Mouse (Mus musculus) hindbrain, embryonic 15.5 days (tissue): ENCODE results near the gene Psmd4. TPM values are rescaled to one million over a fixed set of nuclear protein-coding genes. Genes with fewer than 3 reads are reported as not detected.

Experiments
- ATAC-seq: fragments of 200-750 bp; cut with Nextera tagmentation; 2 replicates; pipeline ENCODE4 v1.8.0; 2017; ENCODE audit warnings: low read depth, moderate number of reproducible peaks, moderate TSS enrichment; ENCODE audit not compliant: low FRiP score
- H3K27ac ChIP-seq: fragments of 300-500 bp; sonication (generic); replicated peaks from 2 replicates; pipeline ENCODE4 v1.5.1; 2015; ENCODE audit warnings: mild to moderate bottlenecking, inconsistent platforms
- H3K27me3 ChIP-seq: fragments of 300-500 bp; sonication (generic); 2 replicates; pipeline ENCODE4 v1.6.1; 2015; ENCODE audit warnings: control low read depth, inconsistent platforms
- H3K36me3 ChIP-seq: fragments of 300-500 bp; sonication (generic); 2 replicates; pipeline ENCODE4 v1.6.1; 2015; ENCODE audit warnings: control low read depth, inconsistent platforms
- H3K4me1 ChIP-seq: fragments of 300-500 bp; sonication (generic); replicated peaks from 2 replicates; pipeline ENCODE4 v1.6.1; 2015; ENCODE audit warnings: control low read depth, inconsistent platforms
- H3K4me2 ChIP-seq: fragments of 300-500 bp; sonication (generic); 2 replicates; pipeline ENCODE4 v1.6.1; 2015; ENCODE audit warnings: moderate library complexity, mild to moderate bottlenecking, inconsistent platforms
- H3K4me3 ChIP-seq: fragments of 300-500 bp; sonication (generic); 2 replicates; pipeline ENCODE4 v1.5.1; 2015; ENCODE audit warnings: mild to moderate bottlenecking, inconsistent platforms
- H3K9ac ChIP-seq: fragments of 300-500 bp; sonication (generic); 2 replicates; pipeline ENCODE4 v1.6.1; 2015; ENCODE audit warnings: inconsistent platforms
- H3K9me3 ChIP-seq: fragments of 300-500 bp; sonication (generic); 2 replicates; pipeline ENCODE4 v1.6.1; 2016; ENCODE audit warnings: control low read depth, inconsistent platforms
- WGBS: fragments of 180-500 bp; shearing (Covaris S2); methylation state at CpG from one replicate; pipeline ENCODE4 v1.1.7; 2015; 5-methylcytosine and 5-hydroxymethylcytosine counted together
- polyA plus RNA-seq: library from polyadenylated mRNA; unstranded; fragments of >200 nt; fragmentation: Nextera tagmentation; extraction: Ambion mirVana; gene quantifications from 2 replicates; pipeline ENCODE4 v1.2.1, GENCODE M21; 2015

The Psmd4 gene
- 260 and 276 TPM in 2 replicates for polyA plus RNA-seq

DNA sequence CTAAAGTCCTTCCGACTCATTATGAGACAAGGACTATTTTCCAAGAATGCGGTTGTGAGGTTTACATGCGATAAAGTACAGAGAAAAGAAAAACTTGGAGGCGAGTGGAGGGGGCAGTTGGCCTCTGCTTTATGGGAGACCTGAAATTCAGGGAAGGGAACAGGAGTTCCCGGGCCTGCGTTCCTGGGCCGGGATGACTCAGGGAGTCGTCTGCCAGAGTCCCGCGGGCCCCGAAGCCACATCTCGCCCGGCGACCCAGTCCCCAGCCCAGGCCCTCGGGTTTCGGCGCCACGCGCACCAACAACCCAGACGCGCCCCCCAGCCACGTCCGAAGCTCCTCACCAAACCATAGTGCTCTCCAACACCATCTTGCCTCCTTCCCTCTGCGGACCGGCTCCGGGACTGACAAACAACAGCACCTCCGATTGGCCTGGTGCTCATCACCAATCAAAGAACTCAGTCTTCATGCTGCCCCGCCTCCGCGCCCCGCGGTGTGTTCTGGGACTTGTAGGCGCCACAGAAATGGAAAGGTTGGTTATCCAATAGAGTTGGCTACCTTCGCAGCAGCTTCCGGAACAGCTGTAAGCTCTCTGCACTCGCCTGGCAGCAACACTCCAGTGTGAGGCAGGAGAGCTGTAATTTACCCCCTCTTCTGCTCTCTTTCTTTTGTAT, at the start of gene Psmd4:
TSS of gene Psmd4 (minus strand) at position 449 of the 672 bp plus-strand sequence.
- Histone ChIP-seq H3K36me3 (peaks cover 9% of the 10 kb centered on the region), H3K9me3 (no peaks in the 10 kb centered on the region), H3K9ac (peak within 1 kb of the TSS; percentile 91), H3K27me3 (no peaks in the 10 kb centered on the region), H3K4me3 (peak within 1 kb of the TSS; percentile 92), H3K27ac (peak within 1 kb of the TSS; percentile 74), H3K4me1 (peaks cover 19% of the 10 kb centered on the region), H3K4me2 (peak within 1 kb of the TSS; percentile 60)
- peak; percentile 99 for ATAC-seq
- WGBS, result under 1% methylated on average over 36 of the region's 36 CpGs

- Histone ChIP-seq H3K9me3 (no peaks in the 10 kb centered on the region), H3K27ac (no peak overlapping the region), H3K9ac (no peak overlapping the region), H3K27me3 (no peaks in the 10 kb centered on the region), H3K4me3 (no peak overlapping the region), H3K4me2 (no peak overlapping the region), H3K4me1 (no peaks in the 10 kb centered on the region), H3K36me3 (0 out of 2 replicates have a peak, but pooled peaks cover 4% of the 10 kb centered on the region)
- ATAC-seq, result no peak
- 91% methylated on average over 1 of the region's 1 CpGs for WGBS
Measured at GRCm38 (mm10) chr3:95088071-95088470, 45.7 kb upstream of the Psmd4 start.

DNA sequence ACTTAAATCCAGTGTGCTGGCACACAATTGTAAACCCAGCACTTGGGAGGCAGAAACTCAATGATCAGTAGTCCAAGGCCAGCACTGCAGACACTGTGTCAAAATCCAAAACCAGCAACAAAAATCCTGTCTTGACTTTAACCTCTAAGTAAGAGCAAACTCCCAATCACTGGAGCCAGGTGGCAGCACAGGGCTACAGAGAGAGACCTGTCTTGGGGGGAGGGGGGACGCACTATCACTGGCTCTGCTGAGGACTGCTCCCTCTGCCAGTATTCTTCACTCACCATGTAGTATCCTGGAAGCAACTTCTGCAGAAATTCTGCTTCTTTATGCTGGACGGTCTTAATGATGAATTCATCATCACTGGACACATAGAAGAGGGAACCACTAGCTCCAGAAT, 29.2 kb upstream of the Psmd4 start:
- Histone ChIP-seq H3K27ac (no peak overlapping the region), H3K4me2 (no peak overlapping the region), H3K9me3 (no peaks in the 10 kb centered on the region), H3K27me3 (no peaks in the 10 kb centered on the region), H3K4me3 (no peak overlapping the region), H3K9ac (no peak overlapping the region), H3K4me1 (no peaks in the 10 kb centered on the region), H3K36me3 (peaks cover 78% of the 10 kb centered on the region)
- 98% methylated on average over 2 of the region's 2 CpGs for WGBS
- ATAC-seq, result no peak

- no peak overlapping the region for H3K9ac ChIP-seq
- no peak overlapping the region for H3K4me2 ChIP-seq
- no peak overlapping the region for H3K27ac ChIP-seq
- H3K4me1 ChIP-seq, result no peaks in the 10 kb centered on the region
- ATAC-seq, result no peak
- WGBS, result 94% methylated on average over 11 of the region's 11 CpGs
- H3K27me3 ChIP-seq, result no peaks in the 10 kb centered on the region
- no peaks in the 10 kb centered on the region for H3K9me3 ChIP-seq
- peaks cover 89% of the 10 kb centered on the region for H3K36me3 ChIP-seq
- H3K4me3 ChIP-seq, result no peak overlapping the region
Measured at GRCm38 (mm10) chr3:95066570-95066969, 24.2 kb upstream of the Psmd4 start.

DNA sequence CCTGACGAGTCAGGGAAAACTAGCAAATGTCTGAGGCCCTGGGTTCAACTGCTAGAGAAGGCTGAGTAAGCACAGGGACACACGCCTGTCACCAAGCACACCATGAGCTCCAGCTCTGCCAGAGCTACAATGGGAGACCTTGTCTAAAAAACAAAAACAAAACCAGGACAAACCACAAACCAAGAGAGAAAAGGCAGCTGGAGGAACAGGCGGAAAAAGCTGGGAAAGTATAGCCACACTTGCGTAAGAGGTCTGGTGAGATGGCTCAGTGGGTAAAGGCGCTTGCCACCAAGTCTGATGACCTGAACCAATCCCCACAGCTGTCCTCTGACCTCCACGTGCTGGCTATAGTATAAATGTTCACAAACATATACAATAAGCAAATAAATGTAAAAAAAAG, 23.7 kb upstream of the Psmd4 start:
- 95% methylated on average over 6 of the region's 6 CpGs for WGBS
- H3K9ac ChIP-seq, result no peak overlapping the region
- H3K4me3 ChIP-seq, result no peak overlapping the region
- H3K9me3 ChIP-seq, result no peaks in the 10 kb centered on the region
- H3K27me3 ChIP-seq, result no peaks in the 10 kb centered on the region
- no peak overlapping the region for H3K27ac ChIP-seq
- H3K4me1 ChIP-seq, result no peaks in the 10 kb centered on the region
- peaks cover 89% of the 10 kb centered on the region for H3K36me3 ChIP-seq
- ATAC-seq, result no peak
- H3K4me2 ChIP-seq, result no peak overlapping the region

DNA sequence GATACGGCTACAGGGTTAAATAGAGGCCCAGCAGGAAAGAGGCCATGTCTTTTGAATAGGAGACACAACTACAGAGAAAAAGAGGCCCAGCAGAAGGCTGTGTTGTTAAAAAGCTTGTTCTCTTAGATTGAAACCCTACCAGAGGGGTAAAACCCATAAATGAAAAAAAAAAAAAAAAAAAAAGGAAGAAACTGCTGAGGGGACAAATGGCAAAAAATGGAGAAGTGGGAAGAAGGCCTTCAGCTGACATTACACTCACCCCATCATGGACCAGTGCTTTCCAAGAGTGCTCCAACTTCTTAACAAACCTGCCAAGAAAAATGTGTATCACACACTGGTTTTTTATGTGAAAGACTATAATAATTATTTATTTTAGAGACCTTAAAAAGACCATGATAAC, 23.1 kb upstream of the Psmd4 start:
- H3K9me3 ChIP-seq, result no peaks in the 10 kb centered on the region
- H3K9ac ChIP-seq, result no peak overlapping the region
- H3K27me3 ChIP-seq, result no peaks in the 10 kb centered on the region
- H3K4me3 ChIP-seq, result no peak overlapping the region
- no peaks in the 10 kb centered on the region for H3K4me1 ChIP-seq
- WGBS, result 60% methylated on average over 1 of the region's 1 CpGs
- no peak overlapping the region for H3K4me2 ChIP-seq
- no peak overlapping the region for H3K27ac ChIP-seq
- H3K36me3 ChIP-seq, result peaks cover 89% of the 10 kb centered on the region
- no peak for ATAC-seq

DNA sequence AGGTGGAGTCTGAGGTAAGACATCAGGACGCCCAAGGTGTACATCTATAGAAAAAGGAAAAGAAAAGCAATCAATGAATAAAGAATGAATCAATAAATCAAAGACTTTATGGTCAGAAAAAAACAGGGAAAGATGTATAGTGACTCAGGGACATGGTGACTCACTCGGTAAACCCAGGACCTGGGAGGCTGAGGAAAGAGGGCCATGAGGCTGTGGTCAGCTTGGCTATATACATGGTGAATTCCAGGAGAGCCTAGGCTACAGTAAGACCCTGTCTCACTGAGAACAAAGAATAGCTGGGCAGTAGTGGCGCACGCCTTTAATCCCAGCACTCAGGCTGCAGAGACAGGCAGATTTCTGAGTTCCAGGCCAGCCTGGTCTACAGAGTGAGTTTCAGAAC, 21.3 kb upstream of the Psmd4 start:
- peaks cover 92% of the 10 kb centered on the region for H3K36me3 ChIP-seq
- no peak for ATAC-seq
- 95% methylated on average over 4 of the region's 4 CpGs for WGBS

DNA sequence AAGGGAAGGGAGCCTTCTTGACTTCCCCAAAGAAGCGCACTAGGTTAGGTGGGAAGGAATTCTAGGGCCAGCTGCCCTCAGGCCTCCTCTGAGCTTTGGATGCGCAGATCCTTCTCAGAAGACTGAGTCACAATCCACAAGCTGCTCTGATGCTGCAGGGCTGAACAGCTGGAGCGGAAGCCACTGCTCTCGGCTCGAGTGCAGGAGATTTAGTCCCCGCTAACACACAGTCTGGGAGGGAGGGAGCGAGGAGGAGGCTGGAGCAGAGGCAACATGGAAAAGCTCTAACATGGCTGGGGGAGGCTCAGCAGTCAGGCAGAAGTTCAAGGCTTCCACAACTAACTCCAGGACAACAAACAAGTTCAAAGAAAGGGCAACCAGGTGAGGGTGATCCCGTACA, 15.7 kb upstream of the Psmd4 start:
- Histone ChIP-seq H3K27ac (no peak overlapping the region), H3K9ac (no peak overlapping the region), H3K4me2 (no peak overlapping the region), H3K9me3 (no peaks in the 10 kb centered on the region), H3K4me3 (no peak overlapping the region), H3K4me1 (no peaks in the 10 kb centered on the region), H3K36me3 (peaks cover 49% of the 10 kb centered on the region), H3K27me3 (no peaks in the 10 kb centered on the region)
- ATAC-seq, result no peak
- WGBS, result 87% methylated on average over 8 of the region's 8 CpGs

More for the DNA sequence above, 21.3 kb upstream of the Psmd4 start:
- no peak overlapping the region for H3K4me3 ChIP-seq
- H3K4me2 ChIP-seq, result no peak overlapping the region
- H3K4me1 ChIP-seq, result no peaks in the 10 kb centered on the region
- no peak overlapping the region for H3K27ac ChIP-seq
- H3K27me3 ChIP-seq, result no peaks in the 10 kb centered on the region
- H3K9me3 ChIP-seq, result no peaks in the 10 kb centered on the region
- no peak overlapping the region for H3K9ac ChIP-seq

DNA sequence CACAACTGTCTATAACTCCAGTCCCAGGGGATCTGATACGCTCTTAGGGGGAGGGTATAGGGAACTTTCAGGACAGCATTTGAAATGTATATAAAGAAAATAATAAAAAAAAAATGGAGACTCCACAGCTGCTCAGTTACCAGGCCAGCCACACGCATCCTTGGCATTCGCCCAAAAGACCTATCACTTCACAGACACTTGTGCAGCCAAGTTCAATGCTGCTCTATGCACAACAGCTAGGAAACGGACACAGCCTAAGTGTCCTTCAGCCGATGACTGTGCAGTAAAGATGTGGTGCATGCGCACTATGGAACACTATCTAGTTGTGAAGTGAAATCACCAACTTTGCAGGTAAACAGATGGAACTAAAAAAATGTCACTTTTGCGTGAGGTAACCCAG, 13.9 kb upstream of the Psmd4 start:
- Histone ChIP-seq H3K27me3 (no peaks in the 10 kb centered on the region), H3K4me1 (no peaks in the 10 kb centered on the region), H3K4me2 (no peak overlapping the region), H3K4me3 (no peak overlapping the region), H3K9ac (no peak overlapping the region), H3K36me3 (peaks cover 33% of the 10 kb centered on the region), H3K27ac (no peak overlapping the region), H3K9me3 (no peaks in the 10 kb centered on the region)
- 88% methylated on average over 7 of the region's 7 CpGs for WGBS
- no peak for ATAC-seq

- 50% methylated on average over 10 of the region's 10 CpGs for WGBS
- Histone ChIP-seq H3K9me3 (no peaks in the 10 kb centered on the region), H3K36me3 (peaks cover 17% of the 10 kb centered on the region), H3K9ac (no peak overlapping the region), H3K4me1 (no peaks in the 10 kb centered on the region), H3K27ac (no peak overlapping the region), H3K4me3 (no peak overlapping the region), H3K27me3 (no peaks in the 10 kb centered on the region), H3K4me2 (no peak overlapping the region)
- no peak for ATAC-seq
Measured at GRCm38 (mm10) chr3:95054481-95055260, 12.3 kb upstream of the Psmd4 start.

- Histone ChIP-seq H3K9me3 (no peaks in the 10 kb centered on the region), H3K27me3 (0 out of 2 replicates have a peak, but pooled peaks cover 2% of the 10 kb centered on the region), H3K4me1 (no peaks in the 10 kb centered on the region), H3K36me3 (peaks cover 9% of the 10 kb centered on the region), H3K27ac (no peak overlapping the region), H3K4me2 (no peak overlapping the region), H3K4me3 (no peak overlapping the region), H3K9ac (no peak overlapping the region)
- WGBS, result 51% methylated on average over 3 of the region's 3 CpGs
- no peak for ATAC-seq
Measured at GRCm38 (mm10) chr3:95053701-95054100, 11.3 kb upstream of the Psmd4 start.

DNA sequence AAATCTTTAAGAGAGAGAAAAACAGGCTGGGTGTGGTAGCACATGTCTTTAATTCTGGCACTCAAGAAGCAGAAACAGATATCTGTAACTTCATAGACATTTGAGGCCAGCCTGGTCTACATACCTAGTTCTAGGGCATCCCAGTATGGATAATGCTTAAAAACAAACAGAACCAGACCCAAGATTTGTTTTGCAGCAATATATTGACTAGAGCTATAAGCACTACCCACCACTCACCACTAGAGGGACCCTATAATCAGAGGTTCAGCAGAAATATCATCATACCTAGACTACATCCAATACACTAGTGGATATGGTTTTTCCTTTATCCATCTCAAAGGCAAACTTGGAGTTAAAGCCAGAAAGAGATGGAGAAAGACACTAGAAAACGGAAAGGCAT, 10.5 kb upstream of the Psmd4 start:
- Histone ChIP-seq H3K27me3 (0 out of 2 replicates have a peak, but pooled peaks cover 2% of the 10 kb centered on the region), H3K4me2 (no peak overlapping the region), H3K9me3 (no peaks in the 10 kb centered on the region), H3K27ac (no peak overlapping the region), H3K9ac (no peak overlapping the region), H3K4me1 (no peaks in the 10 kb centered on the region), H3K4me3 (no peak overlapping the region), H3K36me3 (peaks cover 1% of the 10 kb centered on the region)
- 41% methylated on average over 1 of the region's 1 CpGs for WGBS
- 0 out of 2 replicates have a peak, but pooled peaks have one; percentile 60 for ATAC-seq
